In the genomic region with DNA sequence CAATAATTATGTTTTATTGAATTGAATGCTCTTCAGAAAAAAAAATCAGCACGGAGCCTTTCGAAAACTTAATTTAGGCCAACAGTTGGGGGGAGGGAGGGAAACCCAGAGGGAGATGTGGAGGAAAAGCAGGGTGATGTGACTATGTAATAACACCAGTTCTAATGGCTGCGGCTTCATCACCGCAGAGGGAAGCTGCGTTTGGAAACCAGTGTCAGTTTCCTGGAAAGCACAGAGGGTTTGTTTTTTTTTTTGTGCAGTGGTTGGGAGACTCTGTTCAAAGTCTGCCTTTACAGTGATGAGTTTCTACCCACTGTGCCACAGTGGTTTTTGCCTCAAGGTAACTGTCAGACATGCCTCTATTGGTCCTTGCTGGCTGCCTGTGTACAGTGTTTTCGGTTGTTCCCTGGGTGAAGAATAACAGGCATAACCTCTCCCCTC, we compare ENCODE assay signal across 13 mouse cellular contexts. TPM values are rescaled to one million over a fixed set of nuclear protein-coding genes. Genes with fewer than 3 reads are reported as not detected.
DNase-seq lines count a peak whose midpoint lies in the region; ATAC-seq lines count a peak whose summit lies in the region.
"Had no signal": no experiment of that assay in that cellular context is flagged by ENCODE, and none has a peak within 500 bp of the region (broad histone marks: within the 10 kb centered on the region; RNA-seq: fewer than 3 reads in every experiment).

No protein-coding gene starts in this region.

- no peaks in the 10 kb centered on the region for H3K27me3 ChIP-seq in midbrain, embryonic 12.5 days
- no peaks in the 10 kb centered on the region for H3K27me3 ChIP-seq in kidney, embryonic 14.5 days (ENCODE audit: control insufficient read depth, insufficient read depth, low read length)

- peak overlapping the region; percentile 40 for H3K4me2 ChIP-seq in midbrain, embryonic 12.5 days (replicated peaks)
- no peak overlapping the region for H3K4me2 ChIP-seq in kidney, embryonic 14.5 days (replicated peaks; ENCODE audit: low read depth, low read length)

- peak; percentile 57 for ATAC-seq in CD4-positive, CD25-positive, alpha-beta regulatory T cell, adult 4 months
- peak; percentile 36 to 49; a peak in 2 of 4 replicates for ATAC-seq in hematopoietic stem cell, adult 5-6 weeks (replicated peaks in 1 of 2; ENCODE audit: insufficient read depth in 1 of 2, low FRiP score in 2 of 2, low TSS enrichment in 1 of 2, low read depth in 1 of 2, poor library complexity in 2 of 2, severe bottlenecking in 2 of 2)
- peak; percentile 67 for ATAC-seq in midbrain, embryonic 12.5 days (ENCODE audit: low FRiP score, low read depth)
- ATAC-seq in kidney, embryonic 14.5 days (ENCODE audit: low FRiP score, low TSS enrichment), result no peak

- H3K36me3 ChIP-seq in midbrain, embryonic 12.5 days, result no peaks in the 10 kb centered on the region
- no peaks in the 10 kb centered on the region for H3K36me3 ChIP-seq in kidney, embryonic 14.5 days (ENCODE audit: control insufficient read depth, insufficient read depth, low read length)

- no peak overlapping the region for H3K9ac ChIP-seq in midbrain, embryonic 12.5 days (replicated peaks)
- H3K9ac ChIP-seq in kidney, embryonic 14.5 days (ENCODE audit: low read depth, low read length), result no peak overlapping the region

- intact Hi-C loops in left cerebral cortex, postnatal 25 days (cut with DNase I), result no loop called here

- DNase-seq in brain, adult 2 months (ENCODE audit: low read depth, low spot score), result peak; percentile 30
- no peak for DNase-seq in left cerebral cortex, postnatal 25 days (ENCODE audit: low spot score in 2 of 2)
- no peak for DNase-seq in cerebellum, postnatal 4 days (ENCODE audit: low spot score in 2 of 2)
- no peak for DNase-seq in heart, adult 9 months (ENCODE audit: low spot score in 2 of 2)
- DNase-seq: adrenal gland, adult 8-10 months; cerebellum, adult 18-20 months; lung, postnatal 10 days had no signal

- H3K27ac ChIP-seq in midbrain, embryonic 12.5 days (replicated peaks), result peak overlapping the region; percentile 63
- H3K27ac ChIP-seq in kidney, embryonic 14.5 days (ENCODE audit: low read depth, low read length), result no peak overlapping the region

- WGBS in midbrain, embryonic 12.5 days, result 26% methylated on average over 6 of the region's 6 CpGs
- 24% methylated on average over 6 of the region's 6 CpGs for WGBS in kidney, embryonic 14.5 days

- peak overlapping the region; percentile 5; the same call in 1 of the 2 replicates for H3K4me3 ChIP-seq in midbrain, embryonic 12.5 days
- no peak overlapping the region for H3K4me3 ChIP-seq in kidney, embryonic 14.5 days (ENCODE audit: low read length)

- H3K4me1 ChIP-seq in midbrain, embryonic 12.5 days, result peaks cover 16% of the 10 kb centered on the region
- no peaks in the 10 kb centered on the region for H3K4me1 ChIP-seq in kidney, embryonic 14.5 days (ENCODE audit: control insufficient read depth, insufficient read depth, low read length)

- no peaks in the 10 kb centered on the region for H3K9me3 ChIP-seq in midbrain, embryonic 12.5 days
- H3K9me3 ChIP-seq in kidney, embryonic 14.5 days (ENCODE audit: control insufficient read depth, low read length), result no peaks in the 10 kb centered on the region

RNA-seq across cellular contexts. Expression of gene Agbl1, which starts 44.0 kb away (rescaled TPM):
- polyA plus RNA-seq in CD4-positive, CD25-positive, alpha-beta regulatory T cell, adult 4 months (2017; shearing (Covaris generic)), result not detected
- 0.10 and 0.56 TPM in 2 replicates for total RNA-seq in hematopoietic stem cell, adult 5-6 weeks (2017)
- polyA plus RNA-seq in midbrain, embryonic 12.5 days (2016; fragmentation: Nextera tagmentation; extraction: Ambion mirVana), result 0.06 and 0.14 TPM in 2 replicates
- total RNA-seq in left cerebral cortex, postnatal 25 days (2021), result under 1 TPM; 0.27 to 0.46 TPM
- polyA plus RNA-seq in kidney, embryonic 14.5 days (2014; fragmentation: Nextera tagmentation; extraction: Ambion mirVana), result 0.07 and 0.08 TPM in 2 replicates
- total RNA-seq: adrenal gland, adult 8-10 months; MEL had no signal
- polyA plus RNA-seq: large intestine, adult 2 months had no signal
